Mouse (Mus musculus) embryonic stem cell, embryonic (primary cell): ENCODE measurements around the gene Bco1.

Source experiments
- CTCF ChIA-PET, 4 experiments: fragments of 300-600 bp in 2 of 4; fragments of 350-600 bp in 2 of 4; sonication (Branson Sonifier 250); formaldehyde crosslinking; loops; one replicate each; lab custom pipeline; 2022; ENCODE audit warnings: inconsistent platforms in 2 of 4; lab: Charles Lee
- POLR2A ChIA-PET, 4 experiments: fragments of 300-600 bp in 2 of 4; fragments of 350-600 bp in 2 of 4; sonication (Branson Sonifier 250); formaldehyde crosslinking; loops; one replicate each; lab custom pipeline; 2022; ENCODE audit warnings: antibody characterized with exemption in 4 of 4, inconsistent platforms in 1 of 4; lab: Charles Lee

Gene Bco1

DNA sequence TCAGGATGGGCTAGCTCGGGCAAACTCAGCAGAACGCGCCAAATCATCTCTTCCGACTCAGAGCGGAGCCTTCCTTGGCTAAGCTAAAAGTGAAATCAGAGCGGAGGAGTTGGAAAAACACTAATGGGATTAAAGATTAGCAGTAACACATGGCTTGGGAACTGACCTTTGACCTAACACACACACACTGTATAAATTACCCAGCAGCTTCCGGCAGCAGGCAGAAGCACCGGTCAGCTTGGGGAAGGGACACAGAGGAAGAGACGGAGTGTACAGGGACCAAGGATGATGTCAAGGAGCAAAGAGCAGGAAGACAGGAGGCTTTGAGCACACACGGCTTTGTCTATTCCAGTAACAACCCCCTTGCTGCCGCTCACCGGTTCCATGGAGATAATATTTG is at the start of gene Bco1:
TSS of gene Bco1 (plus strand) at position 208 of the 400 bp plus-strand sequence.
- CTCF ChIA-PET = interaction anchor here in 1 of 4 experiments (0.6 kb wide), 2 partner anchors 99 to 596 kb away, joined by 3 read pairs; no protein-coding TSS in a partner anchor
- POLR2A ChIA-PET = no interaction called here

DNA sequence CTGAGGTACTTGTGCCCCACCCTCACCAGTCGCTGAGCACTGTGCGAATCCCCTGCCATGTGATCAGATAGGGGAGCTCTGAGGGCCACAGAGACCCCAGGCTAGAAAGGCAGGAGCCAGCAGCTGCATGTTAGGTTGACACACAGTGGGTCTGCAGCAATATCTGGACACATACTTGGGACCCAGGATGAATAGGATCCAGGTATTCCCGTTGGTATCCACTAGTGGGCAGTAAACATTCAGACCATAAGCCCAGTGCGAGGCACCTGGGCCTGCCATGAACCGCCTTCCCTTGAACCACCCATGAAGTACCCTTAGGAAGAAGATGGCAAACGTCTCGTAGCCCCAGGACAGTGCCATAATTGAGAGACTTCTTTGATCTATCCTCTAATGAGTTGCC is 46.2 kb upstream of the Bco1 start:
- ChIA-PET POLR2A (interaction anchor here in 2 of 4 experiments (0.5 to 1.0 kb wide), 4 partner anchors 18 to 585 kb away, joined by 3 to 5 read pairs (median 4); no protein-coding TSS in a partner anchor), CTCF (interaction anchor here (0.7 to 2.1 kb wide), 8 partner anchors 10 to 551 kb away, joined by 3 to 10 read pairs (median 4); no protein-coding TSS in a partner anchor)

DNA sequence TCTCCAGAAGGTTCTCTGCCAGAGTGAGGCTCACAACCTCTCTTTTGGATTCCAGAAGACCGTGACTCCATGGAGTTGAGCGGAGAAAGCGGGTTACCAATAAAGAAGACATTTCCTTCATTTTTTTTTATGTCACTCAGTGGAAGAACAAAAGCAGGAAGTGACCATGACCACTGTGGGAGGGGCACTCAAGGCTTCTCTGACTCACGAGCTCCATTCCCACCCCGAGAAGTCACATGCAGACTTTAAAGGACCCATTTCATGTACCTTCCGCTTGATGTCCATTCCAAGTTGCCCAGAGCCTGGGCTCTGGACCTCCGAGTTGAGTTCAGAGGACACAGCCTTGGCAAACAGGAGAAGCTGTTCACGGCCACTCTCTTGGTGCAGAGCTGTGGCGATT is 44.9 kb upstream of the Bco1 start:
- ChIA-PET POLR2A (interaction anchor here in 2 of 4 experiments (0.6 to 1.3 kb wide), 3 partner anchors 57 to 443 kb away, joined by 3 to 4 read pairs (median 3); partner anchors contain the start of gene Gcsh (in 1 of the 2)), CTCF (interaction anchor here in 3 of 4 experiments (0.5 to 2.1 kb wide), 7 partner anchors 8 to 851 kb away, joined by 3 to 10 read pairs (median 3); partner anchors contain the start of gene Gcsh (in 1 of the 3))

DNA sequence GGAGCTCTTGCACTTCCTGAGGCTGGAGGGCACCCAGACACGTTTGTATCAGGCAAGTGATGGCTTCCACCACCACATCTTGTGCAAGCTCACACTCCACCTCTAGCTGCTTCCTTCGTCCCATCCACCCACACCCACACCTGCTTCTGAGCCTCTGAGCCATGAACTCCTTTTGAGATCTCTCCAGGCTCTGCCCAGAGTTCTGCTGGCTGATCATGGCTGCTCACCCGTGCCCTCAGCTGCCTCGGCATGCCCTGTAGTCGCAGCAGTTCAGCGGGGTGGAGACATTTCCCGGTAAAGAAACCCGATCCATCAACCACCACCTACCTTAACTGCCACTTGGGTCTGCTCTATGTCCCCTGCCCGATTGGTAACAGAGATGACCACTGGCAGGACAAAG is 44.3 kb upstream of the Bco1 start:
- ChIA-PET POLR2A (interaction anchor here in 1 of 4 experiments (1.3 kb wide), 1 partner anchor 58 kb away, joined by 3 read pairs; the partner anchor contains the start of gene Gcsh), CTCF (interaction anchor here in 2 of 4 experiments (0.5 to 0.7 kb wide), 3 partner anchors 12 to 851 kb away, joined by 3 to 6 read pairs (median 3); no protein-coding TSS in a partner anchor)

DNA sequence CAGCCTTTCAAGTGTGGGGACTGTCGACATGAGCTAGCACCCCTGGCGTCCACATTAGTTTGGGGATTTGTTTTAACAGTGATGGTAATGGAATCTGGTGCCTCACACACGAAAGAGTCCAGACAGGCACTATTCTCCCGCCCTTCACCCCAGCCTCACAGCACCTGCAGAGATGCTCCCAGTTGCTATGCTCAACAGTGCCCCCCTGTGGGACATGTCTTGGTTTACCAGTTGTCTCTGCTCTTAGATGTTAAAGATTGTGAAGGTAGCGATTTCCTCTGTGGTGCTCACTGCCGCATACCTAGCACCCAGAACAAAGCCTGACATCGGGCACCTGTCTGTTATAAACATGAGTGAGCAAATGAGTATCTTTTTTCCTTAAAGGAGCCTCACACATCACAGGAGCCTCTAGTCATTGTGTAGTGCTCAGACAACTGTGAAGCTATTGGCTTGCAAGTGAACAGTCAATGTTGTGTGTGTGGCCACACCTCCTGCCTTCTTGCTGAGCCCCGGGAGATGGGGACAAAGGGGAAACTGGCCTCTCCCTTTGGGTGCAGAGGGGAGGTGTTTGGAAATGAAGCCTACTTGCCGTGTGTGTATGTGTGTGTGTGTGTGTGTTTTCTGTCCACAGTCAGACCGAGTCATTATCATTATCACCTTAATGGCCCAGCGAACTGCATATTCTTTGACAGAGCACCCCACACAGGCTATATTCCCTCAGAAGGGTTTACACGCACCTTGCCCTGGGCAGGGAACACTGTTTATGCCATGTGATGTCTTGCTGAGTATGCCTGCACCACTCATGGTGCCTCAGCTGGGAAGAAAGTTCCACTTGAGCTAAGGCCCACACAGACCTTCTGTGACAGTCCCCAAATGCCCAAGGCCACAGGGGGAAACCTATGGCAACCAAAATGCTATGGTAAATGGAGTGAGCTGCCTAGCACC is 42.2 kb upstream of the Bco1 start:
- CTCF ChIA-PET = interaction anchor here in 3 of 4 experiments (0.5 to 1.6 kb wide), 14 partner anchors 15 to 442 kb away, joined by 3 to 17 read pairs (median 3); partner anchors contain the start of gene 1700030J22Rik (in 1 of the 3)
- POLR2A ChIA-PET = interaction anchor here in 2 of 4 experiments (0.9 to 1.3 kb wide), 5 partner anchors 13 to 109 kb away, joined by 3 to 4 read pairs (median 3); partner anchors contain the start of gene Gcsh (in 1 of the 2)

DNA sequence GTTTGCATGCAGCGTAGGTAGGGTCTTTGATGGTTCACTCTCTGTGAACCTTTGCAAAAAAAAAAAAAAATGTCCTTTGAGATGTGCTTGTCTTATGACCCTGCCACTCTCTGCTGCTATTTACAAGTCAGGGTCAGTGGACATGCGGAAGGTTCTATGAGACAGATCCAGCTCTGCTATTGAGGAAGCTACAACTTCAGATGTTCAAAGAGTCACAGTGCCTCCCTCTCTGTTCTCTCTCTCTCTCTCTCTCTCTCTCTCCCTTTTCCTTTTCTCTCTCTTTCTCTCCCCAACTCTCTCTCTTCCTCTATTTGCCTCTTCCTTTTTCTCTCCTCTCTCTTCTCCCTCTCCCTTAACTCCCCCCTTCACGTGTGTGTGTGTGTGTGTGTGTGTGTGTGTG is 41.5 kb upstream of the Bco1 start:
- CTCF ChIA-PET = interaction anchor here in 2 of 4 experiments (0.5 to 1.6 kb wide), 4 partner anchors 32 to 382 kb away, joined by 3 to 8 read pairs (median 3); partner anchors contain the start of gene 1700030J22Rik (in 1 of the 2)

DNA sequence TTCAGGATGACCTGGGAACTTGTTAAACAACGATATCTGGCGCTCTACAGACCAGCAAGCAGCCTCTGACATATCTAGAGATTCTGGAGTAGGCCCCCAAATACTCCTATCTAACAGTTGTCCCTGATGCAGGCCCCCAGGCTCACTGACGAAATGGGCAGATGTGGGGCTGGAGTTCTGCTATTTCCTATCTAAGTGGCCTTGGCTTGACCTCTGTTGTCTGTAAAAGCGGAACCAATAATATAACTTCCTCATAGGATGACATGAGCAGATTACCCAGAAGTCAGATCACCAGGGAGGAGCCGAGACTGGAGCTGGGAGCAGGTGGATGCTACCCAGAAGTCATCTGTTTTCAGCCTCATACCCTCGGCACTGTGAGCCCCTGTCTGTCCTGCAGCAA is 40.6 kb upstream of the Bco1 start:
- ChIA-PET CTCF (no interaction called here), POLR2A (interaction anchor here in 1 of 4 experiments (0.6 kb wide), 1 partner anchor 35 kb away, joined by 3 read pairs; no protein-coding TSS in a partner anchor)

More for the DNA sequence above, 41.5 kb upstream of the Bco1 start:
- POLR2A ChIA-PET = interaction anchor here in 2 of 4 experiments (1.0 to 1.3 kb wide), 4 partner anchors 14 to 108 kb away, joined by 3 to 4 read pairs (median 3); partner anchors contain the start of gene Gcsh (in 1 of the 2)

DNA sequence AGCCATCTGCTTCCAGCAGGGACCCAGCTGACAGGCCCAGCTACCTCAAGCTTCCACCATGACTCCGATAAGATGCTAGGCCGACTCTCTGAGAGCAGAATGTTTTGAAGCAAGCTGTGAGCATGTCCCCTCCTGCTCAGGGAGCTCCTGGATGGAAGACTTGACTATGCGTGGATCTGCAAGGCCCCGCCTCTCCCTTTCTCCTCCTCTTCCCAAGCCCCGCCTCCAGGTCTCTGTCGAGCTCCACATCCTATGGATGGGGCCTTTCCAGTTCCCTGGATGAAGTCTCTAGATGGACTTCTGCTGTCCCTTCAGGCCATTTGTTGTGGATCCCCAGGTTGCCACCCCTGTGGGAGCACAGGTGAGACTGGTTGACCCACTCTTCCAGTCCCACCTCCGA is 36.6 kb upstream of the Bco1 start:
- ChIA-PET POLR2A (interaction anchor here in 2 of 4 experiments (0.8 to 1.1 kb wide), 4 partner anchors 36 to 138 kb away, joined by 3 read pairs; partner anchors contain the start of gene Cmc2 (in 1 of the 2)), CTCF (interaction anchor here (0.5 to 1.3 kb wide), 14 partner anchors 8 to 391 kb away, joined by 3 to 6 read pairs (median 3); partner anchors contain the start of gene 1700030J22Rik (in 1 of the 4))

DNA sequence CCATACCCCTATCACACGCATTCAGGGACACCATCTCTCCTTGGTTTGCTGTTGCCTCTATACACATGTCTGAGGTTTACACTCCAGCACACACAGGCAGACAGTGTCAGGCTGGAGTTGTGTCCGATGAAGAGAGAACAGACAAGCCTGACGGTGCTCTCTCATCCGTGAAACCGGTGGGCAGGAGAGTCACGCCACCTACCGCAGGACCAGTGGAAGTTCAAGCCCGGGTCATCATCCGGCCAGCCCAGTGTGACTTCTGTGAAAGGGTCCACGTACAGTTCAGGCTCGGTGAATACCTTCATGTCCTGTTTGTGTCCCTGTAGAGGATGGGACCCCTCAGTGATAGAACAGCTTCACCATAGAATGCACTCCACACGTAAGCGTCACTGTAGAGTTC is 35.3 kb upstream of the Bco1 start:
- POLR2A ChIA-PET = no interaction called here
- CTCF ChIA-PET = interaction anchor here in 3 of 4 experiments (0.6 to 1.1 kb wide), 7 partner anchors 9 to 326 kb away, joined by 3 to 4 read pairs (median 3); no protein-coding TSS in a partner anchor

DNA sequence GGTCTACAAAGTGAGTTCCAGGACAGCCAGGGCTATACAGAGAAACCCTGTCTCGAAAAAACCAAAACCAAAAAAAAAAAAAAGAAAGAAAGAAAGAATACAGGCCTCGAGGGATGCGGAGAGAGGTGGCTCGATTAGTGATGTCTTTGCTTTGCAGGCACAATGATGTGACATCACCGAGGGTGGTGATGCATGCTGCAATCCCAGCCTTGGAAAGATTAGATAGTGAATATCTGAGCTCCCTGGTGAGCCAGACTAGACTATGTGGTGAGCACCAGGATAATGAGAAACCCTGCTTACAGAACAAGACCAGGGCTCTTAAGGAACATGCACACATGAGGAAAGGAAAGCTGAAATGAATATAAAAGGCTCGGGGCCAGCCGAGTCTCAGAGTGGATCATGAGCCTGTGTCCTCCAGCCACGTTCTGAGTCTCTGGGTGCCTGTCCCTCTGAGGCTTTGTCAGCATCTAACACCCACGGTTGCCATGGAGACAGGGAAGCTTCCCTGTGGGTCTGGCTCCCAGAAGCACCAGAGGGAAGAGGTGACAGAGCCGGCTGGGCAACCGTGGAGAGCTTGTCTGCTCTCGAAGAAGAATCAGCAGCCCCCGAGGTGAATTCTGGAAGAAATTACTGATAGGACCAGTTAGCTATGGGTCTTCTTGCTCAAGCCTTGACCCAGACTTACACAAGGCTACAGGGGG is 34.3 kb upstream of the Bco1 start:
- CTCF ChIA-PET = interaction anchor here in 3 of 4 experiments (0.5 to 1.1 kb wide), 10 partner anchors 8 to 409 kb away, joined by 3 to 5 read pairs (median 3); no protein-coding TSS in a partner anchor
- POLR2A ChIA-PET = interaction anchor here in 1 of 4 experiments (0.6 to 0.7 kb wide), 2 partner anchors 16 to 68 kb away, joined by 3 read pairs; partner anchors contain the start of gene Gcsh

DNA sequence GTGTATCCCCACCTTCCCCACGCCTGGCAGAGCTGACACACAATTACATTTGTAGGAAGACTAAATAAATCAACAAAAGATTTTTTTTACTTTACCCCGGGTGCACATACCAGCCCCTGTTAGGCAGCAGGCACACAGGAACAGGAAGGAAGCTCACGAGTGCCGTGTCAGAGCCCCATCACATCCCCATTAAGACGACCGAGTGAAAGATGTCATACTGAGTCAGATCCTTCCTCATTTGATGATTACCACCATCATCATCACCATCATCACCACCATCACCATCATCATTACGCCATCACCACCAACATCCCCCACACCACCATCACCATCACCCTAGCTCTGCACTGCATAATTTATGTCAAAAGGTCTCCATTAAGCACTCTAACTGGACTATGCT is 28.7 kb upstream of the Bco1 start:
- POLR2A ChIA-PET = no interaction called here
- CTCF ChIA-PET = no interaction called here

DNA sequence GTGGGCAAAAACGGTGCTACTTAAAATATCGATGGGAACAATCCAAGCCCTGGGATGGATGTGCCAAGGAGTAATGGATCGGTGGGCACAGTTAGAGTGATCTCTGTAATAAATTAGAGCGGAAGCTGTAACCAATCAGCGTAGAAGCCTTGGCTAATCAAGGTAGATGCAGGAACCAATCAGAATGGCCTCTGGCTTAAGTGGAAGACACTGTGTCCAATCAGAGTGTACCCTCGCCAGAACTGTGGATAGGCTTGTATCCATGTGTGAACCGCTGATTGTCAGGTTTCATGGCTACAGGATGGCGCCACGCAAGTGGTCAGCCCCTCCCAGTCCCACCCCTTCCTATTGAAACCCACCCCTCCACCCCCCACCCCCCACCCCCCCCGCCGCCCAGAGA is 28.3 kb upstream of the Bco1 start:
- POLR2A ChIA-PET = interaction anchor here in 1 of 4 experiments (1.2 kb wide), 1 partner anchor 194 kb away, joined by 3 read pairs; no protein-coding TSS in a partner anchor
- CTCF ChIA-PET = interaction anchor here in 2 of 4 experiments (1.1 to 1.3 kb wide), 2 partner anchors 8 kb away, joined by 3 to 5 read pairs; no protein-coding TSS in a partner anchor

DNA sequence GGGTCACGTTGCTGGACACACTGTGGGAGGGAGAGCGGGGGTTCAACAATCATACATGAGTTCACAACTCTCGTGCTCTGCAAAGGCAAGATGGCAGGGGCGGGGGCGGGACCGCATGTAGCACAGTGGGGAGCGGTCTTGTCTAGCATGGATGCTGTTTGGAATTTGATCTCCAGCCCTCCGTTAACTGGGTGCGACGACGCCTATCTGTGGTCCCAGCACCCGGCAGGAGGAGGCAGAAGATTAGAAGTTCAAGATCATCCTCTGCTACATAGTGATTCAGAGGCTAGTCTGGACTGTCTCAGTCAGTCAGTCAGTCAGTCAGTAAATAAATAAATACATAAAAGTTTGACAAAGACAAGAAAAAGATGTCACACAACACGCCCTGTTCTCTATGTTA is 27.4 kb upstream of the Bco1 start:
- CTCF ChIA-PET = interaction anchor here (0.6 to 1.3 kb wide), 4 partner anchors 9 to 36 kb away, joined by 3 to 17 read pairs (median 4); no protein-coding TSS in a partner anchor
- POLR2A ChIA-PET = interaction anchor here in 1 of 4 experiments (1.2 kb wide), 1 partner anchor 193 kb away, joined by 3 read pairs; no protein-coding TSS in a partner anchor

DNA sequence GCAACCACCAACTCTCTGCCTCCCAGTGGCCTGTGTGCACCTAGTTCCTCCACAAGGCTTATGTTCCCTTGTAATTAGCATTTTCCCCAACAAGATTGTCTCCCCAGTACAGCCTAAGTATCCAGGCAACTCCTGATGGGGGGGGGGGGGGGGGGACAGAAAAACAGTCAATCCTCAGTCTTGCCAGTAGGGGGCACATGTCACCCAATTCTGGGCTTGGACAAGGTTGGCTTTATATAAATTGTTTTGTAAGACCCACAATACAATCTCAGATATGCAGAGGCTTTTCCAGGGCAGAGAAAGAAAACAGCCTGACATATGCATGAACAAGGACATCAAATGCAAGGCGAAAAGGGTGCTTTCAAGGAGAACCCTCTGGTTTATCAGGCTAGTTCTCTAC is 25.9 kb upstream of the Bco1 start:
- CTCF ChIA-PET = interaction anchor here (0.5 to 1.4 kb wide), 15 partner anchors 9 to 767 kb away, joined by 3 to 10 read pairs (median 4); no protein-coding TSS in a partner anchor
- POLR2A ChIA-PET = interaction anchor here in 2 of 4 experiments (0.6 to 0.7 kb wide), 3 partner anchors 40 to 77 kb away, joined by 3 to 7 read pairs (median 3); no protein-coding TSS in a partner anchor

DNA sequence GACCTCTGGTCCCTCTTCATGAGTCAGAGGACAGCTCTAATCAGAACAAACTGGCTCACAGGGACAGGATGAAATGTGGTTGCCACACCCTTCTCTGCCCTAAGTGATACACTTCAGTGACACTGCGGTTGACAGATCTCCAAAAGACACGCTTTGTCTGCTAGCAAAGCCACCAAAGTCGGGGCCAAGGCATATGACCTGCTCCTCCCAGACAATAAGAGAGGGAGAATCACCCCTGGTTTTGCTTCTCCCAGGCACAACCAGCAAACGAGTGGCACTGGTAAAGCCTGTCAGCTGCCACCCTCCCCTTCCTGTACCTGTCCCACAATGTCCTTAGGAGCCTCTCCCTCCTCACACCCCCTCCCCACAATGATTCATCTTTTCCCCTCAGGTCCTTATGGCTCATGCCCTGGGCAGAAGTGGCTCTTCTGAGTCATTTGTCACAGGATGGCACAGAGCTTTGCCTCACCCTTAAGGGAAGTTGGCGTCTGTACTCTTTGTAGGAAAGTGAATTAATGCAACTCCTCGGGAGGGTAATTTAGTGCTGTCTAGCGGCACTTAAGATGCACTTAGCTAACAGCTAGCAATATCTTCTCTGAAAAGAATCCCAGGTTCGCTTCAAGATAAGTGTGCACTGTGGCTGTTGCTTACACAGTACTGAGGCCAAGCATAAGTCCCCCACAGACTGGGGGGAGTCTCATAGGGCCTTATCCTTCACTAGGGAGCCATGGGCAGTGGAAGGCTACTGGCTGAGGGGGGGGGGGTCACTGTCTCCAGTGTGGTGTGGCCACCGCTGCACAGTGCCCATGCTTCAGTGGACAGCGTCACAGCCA is 21.1 kb upstream of the Bco1 start:
- CTCF ChIA-PET = interaction anchor here in 1 of 4 experiments (0.6 kb wide), 1 partner anchor 89 kb away, joined by 3 read pairs; no protein-coding TSS in a partner anchor
- POLR2A ChIA-PET = no interaction called here

DNA sequence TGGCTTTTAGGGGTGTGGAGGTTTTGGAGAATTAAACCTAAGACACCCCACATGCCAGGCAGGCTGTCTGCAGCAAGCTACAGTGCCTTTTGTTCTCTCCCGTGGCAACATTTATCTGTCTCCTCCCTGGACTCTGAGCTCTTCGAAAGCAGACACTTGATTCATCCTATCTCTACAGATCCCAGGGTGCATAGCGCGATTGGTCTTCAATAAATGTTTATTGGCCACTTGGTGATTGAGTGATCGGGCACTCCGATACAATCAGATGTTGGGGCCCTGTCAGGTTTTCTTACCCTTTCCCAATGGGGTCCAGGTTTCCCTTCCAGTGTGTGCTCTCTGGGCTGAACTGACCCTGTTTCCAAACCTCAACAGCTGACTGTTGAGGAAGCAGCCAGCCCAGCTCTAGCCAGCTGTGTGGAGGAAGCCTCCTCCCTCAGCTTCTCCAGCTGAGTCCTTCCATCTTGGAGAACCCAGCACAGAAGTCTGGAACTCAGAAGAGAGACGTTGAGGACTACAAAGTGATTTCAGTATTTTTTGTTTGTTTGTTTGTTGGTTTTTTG is 17.2 kb upstream of the Bco1 start:
- POLR2A ChIA-PET = interaction anchor here in 1 of 4 experiments (0.7 to 2.1 kb wide), 4 partner anchors 12 to 384 kb away, joined by 3 to 10 read pairs (median 3); no protein-coding TSS in a partner anchor
- CTCF ChIA-PET = interaction anchor here in 2 of 4 experiments (0.5 to 1.4 kb wide), 9 partner anchors 9 to 388 kb away, joined by 3 to 4 read pairs (median 3); partner anchors contain the start of gene 1700030J22Rik (in 1 of the 2)
